23 mouse cellular contexts compared by ENCODE assay signal in genomic region chr4:54929686-54930085, GRCm38 (mm10). TPM values are rescaled to one million over a fixed set of nuclear protein-coding genes. Genes with fewer than 3 reads are reported as not detected.
DNase-seq lines count a peak whose midpoint lies in the region; ATAC-seq and TF ChIP-seq lines count a peak whose summit lies in the region.
"Had no signal": no experiment of that assay in that cellular context is flagged by ENCODE, and none has a peak within 500 bp of the region (broad histone marks: within the 10 kb centered on the region; RNA-seq: fewer than 3 reads in every experiment).

No protein-coding gene starts in this region.

- H3K4me3 ChIP-seq in intestine, postnatal 0 days (ENCODE audit: low read depth, low read length): no peak overlapping the region
- H3K4me3 ChIP-seq: embryonic facial prominence, embryonic 10.5 days; embryonic facial prominence, embryonic 12.5 days; forebrain, embryonic 13.5 days had no signal

- H3K36me3 ChIP-seq in intestine, postnatal 0 days (ENCODE audit: control insufficient read depth, insufficient read depth): no peaks in the 10 kb centered on the region
- H3K36me3 ChIP-seq: embryonic facial prominence, embryonic 10.5 days; embryonic facial prominence, embryonic 12.5 days; G1E had no signal

- no peak for ATAC-seq in intestine, postnatal 0 days
- ATAC-seq: CD4-positive, CD25-positive, alpha-beta regulatory T cell, adult 4 months; forebrain, embryonic 13.5 days; forebrain, embryonic 16.5 days; Patski had no signal

- peak; percentile 4 for DNase-seq in heart, adult 11 months
- DNase-seq in heart, postnatal 4 days: no peak
- DNase-seq in Muller cell, postnatal 12 days (ENCODE audit: inconsistent ontology term): peak; percentile 16
- no peak for DNase-seq in cerebellum, postnatal 4 days (ENCODE audit: low spot score in 2 of 2)
- DNase-seq: adrenal gland, adult 2 months; adrenal gland, postnatal 10 days; adrenal gland, postnatal 25 days; B cell, adult 2 months; cerebellum, adult 11 months; cerebellum, adult 18-20 months; cerebellum, adult 8-10 months; cerebellum, adult 9-11 months; cerebellum, postnatal 14 days; cerebellum, postnatal 36 days had no signal

- H3K9me3 ChIP-seq in intestine, postnatal 0 days (ENCODE audit: control insufficient read depth): no peaks in the 10 kb centered on the region
- H3K9me3 ChIP-seq: embryonic facial prominence, embryonic 10.5 days; embryonic facial prominence, embryonic 12.5 days; forebrain, embryonic 13.5 days had no signal

- no peaks in the 10 kb centered on the region for H3K4me1 ChIP-seq in intestine, postnatal 0 days (replicated peaks; ENCODE audit: control insufficient read depth, insufficient read depth, low read length)
- H3K4me1 ChIP-seq: embryonic facial prominence, embryonic 10.5 days; embryonic facial prominence, embryonic 12.5 days; forebrain, embryonic 13.5 days had no signal

- no peak overlapping the region for H3K4me2 ChIP-seq in intestine, postnatal 0 days (replicated peaks; ENCODE audit: low read depth)
- H3K4me2 ChIP-seq: embryonic facial prominence, embryonic 12.5 days; forebrain, embryonic 13.5 days had no signal

- TF ChIP-seq CTCF in intestine, postnatal 0 days (IDR thresholded peaks at IDR 0.05; ENCODE audit: low read depth): no peak

- H3K9ac ChIP-seq in intestine, postnatal 0 days (ENCODE audit: low read depth, low read length): no peak overlapping the region
- H3K9ac ChIP-seq: embryonic facial prominence, embryonic 12.5 days; forebrain, embryonic 13.5 days had no signal

- no peak overlapping the region for H3K27ac ChIP-seq in intestine, postnatal 0 days (ENCODE audit: low read depth, low read length)
- H3K27ac ChIP-seq: embryonic facial prominence, embryonic 10.5 days; embryonic facial prominence, embryonic 12.5 days; forebrain, embryonic 13.5 days had no signal

- WGBS in intestine, postnatal 0 days: 73% methylated on average over 2 of the region's 2 CpGs

- H3K27me3 ChIP-seq in intestine, postnatal 0 days (replicated peaks; ENCODE audit: control insufficient read depth, insufficient read depth, low read length): no peaks in the 10 kb centered on the region
- H3K27me3 ChIP-seq: CH12.LX; embryonic facial prominence, embryonic 12.5 days; forebrain, embryonic 13.5 days; Patski had no signal

RNA-seq across cellular contexts. Expression of gene Zfp462, which starts 15.2 kb away (rescaled TPM):
- total RNA-seq in heart, postnatal 4 days (2021): 10 to 100 TPM; 21.0 to 25.6 TPM
- 1.1 and 1.5 TPM in 2 replicates for polyA plus RNA-seq in intestine, postnatal 0 days (2015; fragmentation: Nextera tagmentation; extraction: Ambion mirVana)
- total RNA-seq: CH12.LX had no signal
- polyA plus RNA-seq: CD4-positive, CD25-positive, alpha-beta regulatory T cell, adult 4 months; G1E had no signal

Comparison
In these comparisons a context has a peak if more than half of its experiments do, and no peak if none do; other contexts are left out.
1. DNase-seq: peak in heart, adult 11 months (single experiment) and Muller cell, postnatal 12 days (single experiment); none in heart, postnatal 4 days (single experiment) and cerebellum, postnatal 4 days (0 of 2).